Mouse (Mus musculus): ENCODE measurements at regions not wholly inside any gene's neighbourhood (a gene's known extent, or its start where the extent isn't known, plus 50 kb on each side); places are given as distances from the start of the nearest gene placed in this dataset.

DNA sequence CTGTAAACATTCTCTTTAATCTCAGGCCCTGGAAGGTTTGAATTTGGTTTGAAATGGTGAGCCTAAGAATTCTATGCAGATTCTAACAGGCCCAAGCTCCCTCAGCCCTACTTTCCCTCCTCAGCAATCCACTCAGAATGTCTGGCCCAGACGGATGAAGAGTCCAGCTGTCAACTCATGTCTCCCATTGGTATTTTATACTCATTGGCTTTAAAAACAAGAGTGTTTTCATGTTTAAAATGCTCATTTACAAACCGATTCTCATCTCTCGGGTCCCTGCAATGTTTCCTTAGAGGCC is 461.4 kb upstream of the BC052040 start:
- no peak for DNase-seq (ENCODE audit: low spot score)

DNA sequence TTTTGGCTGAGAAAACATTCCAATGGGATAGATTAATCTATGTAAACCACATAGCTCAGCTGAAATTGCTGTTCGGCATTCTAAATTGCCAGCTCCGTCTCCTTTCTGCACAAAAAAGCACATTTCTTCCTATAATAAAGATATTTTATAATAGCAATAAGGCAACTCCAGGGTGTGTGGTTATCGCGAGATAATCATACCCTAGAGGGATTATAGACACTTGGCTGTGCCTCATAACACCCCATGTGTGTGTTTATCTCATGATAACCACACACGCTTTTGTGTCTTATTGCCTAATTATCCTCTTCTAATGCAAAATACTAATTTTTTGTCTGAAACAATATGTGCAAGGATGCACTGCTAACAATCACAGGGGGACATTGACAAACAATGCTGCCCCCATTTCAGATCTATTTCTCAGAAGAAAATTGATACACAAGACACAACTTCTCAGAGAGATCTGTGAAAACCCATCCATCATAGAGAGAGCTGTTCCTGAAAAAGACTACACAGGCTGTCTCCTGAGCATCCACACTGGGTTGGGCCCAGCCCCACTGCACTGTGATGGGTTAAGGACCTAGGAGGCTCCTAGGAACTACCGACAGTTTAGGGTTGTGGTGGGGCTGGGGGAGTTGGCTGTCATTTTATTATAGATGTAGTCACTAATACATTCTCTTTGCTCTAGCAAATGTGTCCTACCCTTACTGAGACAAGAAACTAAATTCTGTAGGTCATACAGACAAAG is 454.7 kb upstream of the BC052040 start:
- no peak for DNase-seq (ENCODE audit: low spot score)

DNA sequence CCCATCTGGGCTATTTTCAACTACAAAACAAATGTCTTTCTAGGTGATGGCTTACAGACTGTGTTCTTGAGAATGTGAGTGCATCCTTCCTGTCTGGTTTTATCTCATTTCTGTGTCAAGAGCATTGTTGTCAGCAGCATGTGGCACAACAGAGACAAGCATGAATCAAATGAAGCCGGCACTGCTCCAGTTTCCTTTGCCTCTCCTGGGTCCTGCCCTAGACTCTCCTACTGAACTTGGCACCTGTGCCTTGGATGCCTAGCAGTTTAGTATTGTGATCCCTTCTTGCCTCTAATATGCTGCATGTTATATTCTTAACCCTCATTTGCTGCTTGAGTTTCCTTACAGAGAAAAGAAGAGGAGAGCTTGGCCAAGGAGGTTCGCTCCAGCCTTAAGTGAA is 449.8 kb upstream of the BC052040 start:
- no peak for DNase-seq (ENCODE audit: low spot score)

DNA sequence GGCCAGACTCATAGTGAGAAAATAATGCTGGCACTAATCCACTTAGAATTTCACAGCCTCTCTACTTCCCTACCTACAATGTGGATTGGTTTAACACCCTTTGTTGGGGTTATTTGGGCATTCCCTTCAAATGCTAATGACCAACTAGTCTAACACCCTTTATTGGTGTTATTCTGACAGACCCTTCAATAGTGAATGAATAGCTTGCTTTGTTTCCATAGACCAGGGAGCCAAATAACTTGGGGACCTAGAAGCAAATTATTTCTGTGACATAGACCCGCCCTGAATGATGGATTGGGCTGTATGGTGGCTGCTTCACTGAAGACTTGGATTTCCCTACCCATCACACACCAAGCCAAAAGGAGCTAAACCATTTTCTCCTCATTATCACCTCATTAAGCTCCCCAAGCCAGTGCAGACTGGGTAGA is 449.3 kb upstream of the BC052040 start:
- DNase-seq (ENCODE audit: low spot score): no peak

DNA sequence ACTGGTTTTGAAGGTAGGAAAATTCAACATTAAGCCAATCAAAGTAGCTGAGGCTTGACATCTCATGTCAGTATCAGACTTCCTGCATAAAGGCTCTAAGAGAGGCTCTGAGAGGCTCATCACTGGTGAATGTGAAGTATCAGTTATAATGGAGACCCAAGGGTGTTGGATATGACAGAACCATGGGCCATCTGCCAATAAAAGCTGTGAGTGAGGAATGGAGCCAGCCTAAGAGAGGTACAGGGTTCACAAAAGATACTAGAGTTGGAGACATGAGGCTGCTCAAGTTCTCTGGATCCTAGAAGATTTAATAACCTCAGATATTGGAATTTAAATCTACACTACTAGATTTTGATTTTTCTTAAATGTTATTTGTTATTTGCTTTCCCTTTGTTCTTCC is 440.1 kb upstream of the BC052040 start:
- DNase-seq (ENCODE audit: low spot score): no peak

DNA sequence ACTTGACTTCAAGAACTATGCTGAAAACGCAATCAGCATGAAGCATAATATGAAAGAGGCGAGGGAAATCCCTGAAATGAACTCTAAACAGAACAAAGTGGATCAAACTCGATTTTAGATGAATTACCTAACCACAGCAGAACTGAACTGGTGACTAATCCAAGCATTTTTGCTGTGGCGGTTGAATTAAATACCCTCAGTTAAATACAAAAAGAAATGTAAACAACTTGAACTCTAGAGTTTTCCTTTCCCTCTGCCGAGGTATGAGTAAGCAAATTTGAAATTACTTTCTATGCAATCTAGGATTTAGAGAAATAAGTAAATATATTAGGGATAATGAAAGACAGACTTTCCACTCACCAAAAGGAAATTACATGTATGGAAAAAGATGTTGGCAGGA is 409.4 kb upstream of the BC052040 start:
- DNase-seq (ENCODE audit: low spot score): no peak

DNA sequence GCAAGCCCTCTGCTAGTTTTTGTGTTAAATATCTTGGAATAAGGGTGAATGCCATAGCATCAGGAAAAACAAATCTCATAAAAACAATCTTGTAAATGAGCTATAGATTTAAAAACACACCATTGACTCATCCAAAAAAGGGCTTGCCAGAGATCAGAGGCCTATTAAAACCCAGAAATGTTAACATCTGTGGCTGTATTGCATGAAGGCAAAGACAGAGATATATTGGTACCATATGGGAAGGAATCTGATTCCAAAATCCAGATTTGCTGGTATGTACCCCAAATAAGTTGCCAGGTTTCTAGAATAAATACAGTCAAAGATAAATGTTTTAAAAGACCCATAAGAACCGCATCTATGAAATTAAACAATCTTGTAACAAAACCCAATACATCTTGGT is 404.4 kb upstream of the BC052040 start:
- no peak for DNase-seq (ENCODE audit: low spot score)

DNA sequence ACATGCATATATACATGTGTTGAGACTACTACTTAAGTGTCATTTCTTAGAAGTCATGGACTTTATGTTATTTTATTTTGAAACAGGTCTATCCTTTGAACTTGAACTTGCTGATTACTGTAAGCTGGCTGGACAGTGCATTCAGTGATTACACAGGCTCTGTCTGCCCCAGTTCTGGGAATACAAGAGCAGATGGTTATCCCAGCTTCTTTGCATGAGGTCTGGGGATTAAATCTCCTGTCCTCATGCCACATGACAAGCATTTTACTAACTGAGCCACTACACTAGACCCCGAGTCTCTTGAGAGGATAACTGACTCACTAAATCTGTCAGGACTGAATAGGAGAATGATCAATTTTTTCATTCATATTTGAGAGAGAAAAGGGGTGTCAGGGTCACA is 403.6 kb upstream of the BC052040 start:
- no peak for DNase-seq (ENCODE audit: low spot score)

DNA sequence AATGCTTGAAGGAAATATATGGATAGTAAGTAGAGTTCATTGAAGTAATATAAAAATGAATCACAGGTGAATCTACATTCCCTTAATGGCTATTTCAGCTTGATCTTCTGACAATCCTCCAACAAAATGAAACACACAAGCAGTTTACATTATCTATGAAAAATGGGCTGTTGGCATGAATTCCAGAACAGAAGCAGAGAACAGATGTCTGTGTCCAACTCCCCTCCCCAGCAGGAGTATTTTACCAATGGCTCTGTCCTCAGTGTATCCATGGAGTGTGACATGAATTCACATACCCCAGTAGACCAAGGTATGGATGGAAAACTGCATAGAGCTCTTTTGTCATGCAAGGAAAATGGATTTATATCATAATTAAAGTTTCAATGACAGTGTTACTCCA is 370.3 kb upstream of the BC052040 start:
- no peak for DNase-seq (ENCODE audit: low spot score)

DNA sequence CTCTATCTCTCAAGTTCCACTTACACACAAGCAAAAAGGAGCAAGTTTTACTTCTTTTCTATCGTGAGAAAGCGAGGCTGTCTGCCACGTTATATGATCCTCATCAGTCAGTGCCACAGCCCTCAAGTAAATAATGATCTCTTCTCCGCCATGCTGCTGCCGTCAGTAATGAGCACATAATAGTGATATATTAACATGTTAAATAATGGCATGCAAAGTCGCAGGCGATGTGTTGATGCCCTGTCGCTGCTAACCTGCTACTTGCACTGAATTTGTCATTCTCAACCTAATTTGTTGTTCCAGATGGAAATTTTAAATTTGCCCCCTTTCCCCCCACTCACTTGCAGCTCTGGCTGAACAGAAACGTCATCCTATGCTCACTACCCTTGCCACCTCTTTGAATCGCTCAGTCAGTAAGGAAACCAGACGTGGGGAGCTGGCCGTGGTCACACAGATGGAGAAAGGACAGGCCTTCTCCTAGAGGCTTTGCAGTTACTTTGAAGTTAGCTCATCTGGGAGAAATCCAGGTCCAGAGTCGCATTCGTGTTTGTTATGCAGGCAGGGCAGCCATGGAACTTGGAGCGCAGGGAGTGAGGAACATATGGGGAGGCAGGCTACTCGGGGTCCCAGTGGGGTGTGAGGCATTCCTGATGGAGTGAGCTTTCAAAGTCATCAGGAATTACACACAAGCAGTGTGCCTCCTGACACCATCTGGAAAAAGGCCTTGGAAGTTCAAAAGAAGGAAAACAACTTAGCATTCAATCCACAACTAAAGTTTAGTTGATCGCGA is 368.1 kb upstream of the BC052040 start:
- DNase-seq (ENCODE audit: low spot score): no peak

DNA sequence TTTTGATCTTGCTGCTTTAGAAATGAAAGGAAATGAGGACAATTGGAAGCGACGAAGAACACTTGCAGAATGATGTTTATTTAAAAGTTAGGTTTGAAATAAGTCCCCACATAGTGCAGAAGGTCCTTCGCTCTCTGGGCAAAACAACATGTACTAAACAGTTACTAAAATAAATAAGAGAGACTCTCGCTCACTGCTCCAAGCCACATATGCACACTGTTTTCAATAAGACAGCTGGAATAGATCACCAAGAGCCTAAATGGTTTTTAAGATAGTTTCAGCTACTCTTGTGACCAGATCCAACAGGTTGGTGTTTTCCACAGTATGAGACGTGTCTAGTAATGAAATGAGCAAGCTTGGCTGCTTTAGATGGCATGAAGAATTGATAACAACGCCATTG is 367.2 kb upstream of the BC052040 start:
- DNase-seq (ENCODE audit: low spot score): no peak

DNA sequence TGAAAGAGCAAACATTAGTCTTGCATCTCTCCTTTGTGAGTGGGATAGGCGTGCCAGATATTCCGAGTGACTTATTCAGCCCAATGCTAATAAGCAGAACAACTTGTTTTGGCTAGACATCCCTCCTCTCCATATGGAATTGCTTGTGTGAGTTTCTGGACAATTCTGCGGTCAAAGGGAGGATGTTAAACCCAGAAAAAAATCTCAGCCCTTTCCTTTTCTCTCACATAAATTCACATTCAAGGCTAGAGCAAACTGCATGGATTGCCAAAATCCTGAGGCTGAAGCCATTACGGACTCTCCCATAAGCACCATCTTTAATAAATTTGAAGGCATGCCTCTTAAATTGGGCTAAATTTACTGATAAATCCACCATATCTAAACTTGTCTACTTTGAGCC is 351.5 kb upstream of the BC052040 start:
- DNase-seq (ENCODE audit: low spot score): no peak

DNA sequence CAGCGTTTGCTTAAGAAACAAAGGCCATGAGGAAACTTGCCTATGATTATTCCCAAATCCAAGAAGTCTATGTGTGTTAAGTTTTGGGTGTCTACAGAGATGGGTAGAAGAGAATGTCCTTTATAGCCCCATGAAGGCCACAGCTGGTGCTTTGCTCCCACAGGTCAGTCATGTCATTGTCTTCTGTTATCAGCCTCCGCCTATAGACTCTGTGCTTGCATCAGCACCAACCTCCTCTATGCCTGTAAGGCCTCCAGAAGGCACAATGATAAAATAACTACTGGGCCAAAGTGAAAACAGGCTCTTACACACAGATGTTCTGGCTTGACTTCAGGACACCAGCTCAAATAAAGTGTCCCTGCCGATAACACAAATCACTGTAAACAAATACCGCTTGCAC is 333.8 kb upstream of the BC052040 start:
- DNase-seq (ENCODE audit: low spot score): no peak

DNA sequence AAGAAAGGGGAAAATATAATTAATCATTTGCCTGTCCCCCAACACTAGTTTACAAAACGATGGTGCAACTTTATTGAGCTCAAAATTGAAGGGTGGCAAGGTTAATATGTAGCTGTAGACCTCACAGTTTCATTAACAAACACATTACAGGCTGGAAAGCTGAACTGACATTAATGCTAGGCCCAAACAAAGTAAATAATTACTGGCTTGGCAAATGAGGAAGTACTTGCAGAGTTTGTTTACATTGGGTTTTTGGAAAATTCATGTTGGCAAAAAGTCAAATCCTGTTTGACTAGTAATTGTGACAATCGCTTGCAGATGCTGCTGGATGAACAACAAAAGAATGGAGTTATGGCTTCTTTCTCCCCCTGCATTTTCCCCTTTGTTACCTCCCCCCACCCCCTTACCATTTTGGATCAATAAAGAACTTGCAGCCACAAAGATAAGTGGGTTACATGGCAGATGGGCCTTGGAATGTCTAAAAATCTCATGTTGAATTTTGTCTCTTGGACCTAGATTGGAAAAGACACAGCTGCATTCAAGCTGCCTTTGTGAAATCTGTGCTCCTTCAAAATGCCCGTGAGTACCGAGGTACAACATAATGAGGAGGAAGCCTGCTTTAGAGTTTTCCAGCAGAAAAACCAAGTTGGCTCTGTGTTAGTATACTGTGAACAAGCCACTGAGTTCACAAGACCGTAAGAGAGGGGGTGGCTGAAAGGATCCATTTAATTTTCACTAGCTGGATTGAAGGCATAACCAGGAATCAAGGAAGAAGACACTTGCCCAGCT is 331.3 kb upstream of the BC052040 start:
- DNase-seq (ENCODE audit: low spot score): no peak

DNA sequence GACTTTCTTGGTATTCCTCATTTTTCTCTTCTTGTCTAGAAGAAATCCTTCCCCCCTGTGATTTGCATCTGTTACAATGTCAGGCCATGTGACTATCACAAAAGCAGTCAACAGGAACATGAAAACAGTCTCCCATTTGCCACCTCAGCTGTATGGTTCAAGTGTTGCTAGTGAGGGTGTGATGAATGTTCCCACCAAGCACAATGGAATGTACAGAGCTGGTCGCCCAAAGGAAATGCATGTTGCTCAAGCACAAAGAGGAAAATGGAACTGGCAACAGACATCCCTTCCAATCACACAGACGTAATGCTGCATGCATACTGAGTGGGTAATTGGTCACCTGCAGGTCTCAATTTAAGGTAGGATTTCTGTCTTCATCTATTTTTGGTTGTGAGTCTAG is 324.1 kb upstream of the BC052040 start:
- no peak for DNase-seq (ENCODE audit: low spot score)

DNA sequence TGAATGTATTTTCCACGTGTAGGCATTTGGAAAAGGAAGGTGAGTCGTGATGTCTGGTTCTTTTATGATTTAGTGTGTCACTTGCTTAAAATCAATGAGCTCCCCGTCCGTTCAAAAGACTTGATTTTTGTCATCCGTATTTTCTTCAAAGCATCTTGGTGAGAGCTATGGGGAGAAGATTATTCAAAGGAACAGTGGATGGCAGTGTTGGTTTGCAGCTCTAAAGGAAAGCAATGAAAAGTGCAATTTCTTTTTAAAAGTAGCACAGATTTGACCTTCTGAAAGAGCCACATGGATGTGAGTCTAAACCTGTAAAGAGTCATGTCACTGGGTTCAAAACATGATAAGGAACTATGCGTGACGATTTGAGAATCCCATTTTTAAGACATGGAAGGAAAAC is 313.3 kb upstream of the BC052040 start:
- DNase-seq (ENCODE audit: low spot score): no peak

DNA sequence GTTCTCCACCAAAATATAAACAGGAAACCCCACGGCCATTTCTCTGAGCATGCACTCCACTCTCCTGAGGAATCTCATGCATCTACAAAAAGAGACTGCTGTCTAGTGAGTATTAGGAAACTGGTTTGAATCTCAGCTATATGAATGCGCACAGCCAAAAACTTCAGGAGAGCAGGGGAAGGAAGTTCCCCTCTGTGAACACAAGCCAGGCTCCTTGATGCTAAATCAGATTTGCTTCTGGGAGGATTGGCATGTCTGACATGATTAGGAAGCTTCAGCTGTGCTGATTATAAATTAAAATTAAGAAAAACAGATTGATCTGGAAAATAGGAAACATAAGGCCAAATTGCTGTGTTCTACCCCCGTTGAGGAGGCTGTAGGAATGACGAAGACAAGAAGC is 304.1 kb upstream of the BC052040 start:
- no peak for DNase-seq (ENCODE audit: low spot score)

DNA sequence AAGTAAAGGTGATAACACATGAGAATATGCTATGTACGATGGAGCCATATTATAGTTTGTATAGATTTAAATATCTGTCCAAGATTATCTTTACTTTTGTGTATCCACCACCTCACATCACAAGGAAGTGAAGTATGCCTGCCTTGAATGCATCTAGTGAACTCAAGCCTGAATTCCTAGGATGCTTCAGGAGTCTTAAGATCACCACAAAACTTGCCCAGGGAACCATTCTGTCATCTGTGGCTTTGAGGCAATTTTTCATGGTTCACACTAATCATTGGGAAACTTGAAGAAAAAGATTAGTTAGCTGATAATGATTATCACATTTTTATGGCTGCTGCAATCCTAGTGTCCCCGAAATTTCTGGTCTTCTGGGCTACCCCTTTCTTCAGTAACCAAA is 288.5 kb upstream of the BC052040 start:
- DNase-seq (ENCODE audit: low spot score): no peak

DNA sequence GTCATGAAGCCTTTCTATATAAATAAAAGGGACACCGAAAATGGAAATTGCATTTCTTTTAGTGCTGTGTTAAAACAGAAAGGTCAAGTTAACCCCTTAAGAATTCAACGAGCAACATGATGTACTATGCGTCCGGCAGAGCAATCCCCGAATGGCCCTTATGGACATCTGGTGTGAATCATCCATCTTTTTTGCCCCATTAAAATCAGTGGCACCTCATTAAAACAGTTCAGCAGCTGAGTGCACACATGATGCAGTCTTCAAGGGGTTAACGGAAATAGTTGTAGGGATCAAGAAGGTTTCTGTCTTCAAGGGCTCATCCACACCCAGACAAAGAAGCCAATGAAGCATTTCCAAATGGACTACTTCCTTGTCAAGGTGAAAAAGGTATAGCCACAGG is 284.1 kb upstream of the BC052040 start:
- no peak for DNase-seq (ENCODE audit: low spot score)

DNA sequence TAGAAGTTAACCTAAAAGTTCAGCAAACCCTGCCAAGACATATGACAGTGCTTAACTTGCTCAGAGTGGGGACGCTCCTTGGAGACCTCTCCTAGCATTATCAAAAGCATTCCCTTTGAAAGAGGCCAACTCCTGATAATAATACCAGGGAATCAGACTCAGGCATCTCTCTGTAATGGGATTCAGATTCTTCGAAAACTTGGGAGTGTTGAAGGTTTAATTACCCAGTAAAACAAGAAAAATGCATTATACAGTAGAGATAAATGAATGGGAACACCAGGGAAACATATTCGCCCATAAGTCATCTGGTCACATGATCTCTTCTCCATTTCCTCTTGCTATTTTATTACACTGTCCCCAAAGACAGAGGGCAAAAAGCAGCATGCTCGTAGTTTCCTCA is 274.3 kb upstream of the BC052040 start:
- DNase-seq (ENCODE audit: low spot score): no peak

DNA sequence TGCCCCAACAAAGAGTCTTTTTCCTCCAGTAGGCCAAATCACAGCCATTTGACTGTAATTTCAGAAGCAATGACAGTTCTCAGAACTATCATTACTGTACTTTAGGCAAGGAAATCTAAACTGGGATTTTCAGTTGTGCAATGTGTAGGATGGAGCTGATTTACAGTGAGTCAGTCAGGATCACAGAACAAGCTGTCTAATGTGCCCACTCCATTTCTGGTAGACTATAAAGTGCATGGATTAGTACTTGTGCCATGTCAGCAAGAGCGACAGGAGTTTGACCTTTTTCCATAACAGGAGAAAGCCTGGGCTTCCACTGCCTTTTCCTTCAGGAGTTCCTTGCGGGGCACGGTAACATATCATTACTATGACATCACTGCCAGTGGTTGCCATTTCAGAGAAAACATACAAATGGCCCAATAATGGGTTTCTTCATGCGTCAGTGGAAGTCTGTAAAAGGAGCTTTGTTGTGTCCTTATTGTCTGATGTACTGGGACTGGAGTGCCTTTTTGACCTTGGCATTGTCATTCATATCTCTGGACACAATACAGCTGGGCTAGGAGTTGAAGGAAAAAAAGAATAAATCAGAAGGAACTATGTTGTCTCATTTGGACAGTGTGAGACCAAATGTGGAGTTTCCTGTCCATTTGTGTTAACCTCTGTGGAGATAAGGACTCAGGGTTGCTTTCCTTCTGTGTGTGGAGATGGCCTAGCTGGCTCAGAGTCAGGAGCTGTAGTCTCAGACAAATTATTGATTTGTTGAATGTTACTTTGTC is 271.5 kb upstream of the BC052040 start:
- no peak for DNase-seq (ENCODE audit: low spot score)

DNA sequence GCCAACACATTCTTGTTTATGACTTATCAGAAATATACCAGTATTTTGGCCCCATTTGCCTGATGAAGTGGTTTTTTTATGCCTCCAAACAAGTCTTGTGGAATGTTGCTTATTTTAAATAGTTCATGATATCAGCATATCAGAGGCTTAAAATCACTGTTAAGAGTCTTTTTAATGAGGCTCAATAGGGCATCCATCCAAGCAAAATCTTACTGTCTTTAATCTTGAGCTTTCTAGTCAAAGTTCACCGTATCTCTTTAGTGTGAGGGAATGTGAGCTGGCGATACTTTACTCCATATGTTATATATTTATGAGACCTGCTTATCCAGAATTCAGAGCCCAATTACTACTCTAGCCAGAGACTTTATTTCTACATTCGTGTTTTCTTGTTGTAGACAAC is 263.0 kb upstream of the BC052040 start:
- no peak for DNase-seq (ENCODE audit: low spot score)
